Mouse (Mus musculus) intestine, embryonic 14.5 days (tissue): Measurements from ENCODE around the gene Gusb. TPM values are rescaled to one million over a fixed set of nuclear protein-coding genes. Genes with fewer than 3 reads are reported as not detected.

Experiments used
- ATAC-seq: fragments of 200-750 bp; cut with Nextera tagmentation; replicated peaks from 2 replicates; pipeline ENCODE4 v1.8.0; 2017; ENCODE audit warnings: low read depth, moderate number of reproducible peaks, moderate TSS enrichment, moderate library complexity; ENCODE audit not compliant: low FRiP score, low TSS enrichment
- DNase-seq: peaks from one replicate; pipeline ENCODE4 v3.0.0-alpha.2; 2018; ENCODE audit warnings: low spot score
- H3K27ac ChIP-seq: fragments of 300-500 bp; sonication (generic); 2 replicates; pipeline ENCODE4 v1.5.1; 2014; ENCODE audit warnings: low read depth, mild to moderate bottlenecking, control low read depth
- H3K27me3 ChIP-seq: fragments of 300-500 bp; sonication (generic); replicated peaks from 2 replicates; pipeline ENCODE4 v1.6.1; 2014; ENCODE audit warnings: low read length, control low read depth; ENCODE audit not compliant: control insufficient read depth, insufficient read depth
- H3K36me3 ChIP-seq: fragments of 300-500 bp; sonication (generic); 2 replicates; pipeline ENCODE4 v1.6.1; 2014; ENCODE audit warnings: low read length, control low read depth; ENCODE audit not compliant: control insufficient read depth, insufficient read depth
- H3K4me1 ChIP-seq: fragments of 300-500 bp; sonication (generic); replicated peaks from 2 replicates; pipeline ENCODE4 v1.6.1; 2014; ENCODE audit warnings: low read length, control low read depth, mixed read lengths; ENCODE audit not compliant: control insufficient read depth, insufficient read depth
- H3K4me2 ChIP-seq: fragments of 300-500 bp; sonication (generic); 2 replicates; pipeline ENCODE4 v1.6.1; 2014; ENCODE audit warnings: low read length
- H3K4me3 ChIP-seq: fragments of 300-500 bp; sonication (generic); 2 replicates; pipeline ENCODE4 v1.5.1; 2014; ENCODE audit warnings: low read depth, low read length, control low read depth, mixed read lengths
- H3K9ac ChIP-seq: fragments of 300-500 bp; sonication (generic); 2 replicates; pipeline ENCODE4 v1.6.1; 2014; ENCODE audit warnings: mild to moderate bottlenecking, low read length
- H3K9me3 ChIP-seq: fragments of 300-500 bp; sonication (generic); 2 replicates; pipeline ENCODE4 v1.6.1; 2016; ENCODE audit warnings: low read length, control low read depth; ENCODE audit not compliant: control insufficient read depth
- WGBS: fragments of 180-500 bp; shearing (Covaris S2); extraction: QIAGEN DNeasy Blood & Tissue Kit; methylation state at CpG from one replicate; pipeline ENCODE4 v1.1.7; 2014; 5-methylcytosine and 5-hydroxymethylcytosine counted together
- polyA plus RNA-seq: library from polyadenylated mRNA; unstranded; fragments of >200 nt; fragmentation: Nextera tagmentation; extraction: Ambion mirVana; gene quantifications from 2 replicates; pipeline ENCODE4 v1.2.1, GENCODE M21; 2014

The Gusb gene
- polyA plus RNA-seq, 1 experiment from 2014 or later = 94.9 TPM

GRCm38 (mm10) chr5:129974866-129975311, 28.0 kb downstream of the Gusb start:
- no peaks in the 10 kb centered on the region for H3K27me3 ChIP-seq
- H3K9ac ChIP-seq = no peak overlapping the region
- H3K9me3 ChIP-seq = no peaks in the 10 kb centered on the region
- no peaks in the 10 kb centered on the region for H3K4me1 ChIP-seq
- ATAC-seq (no peak), DNase-seq (no peak)
- H3K4me2 ChIP-seq = no peak overlapping the region
- no peak overlapping the region for H3K27ac ChIP-seq
- WGBS = 83% methylated on average over 4 of the region's 4 CpGs
- peaks cover 14% of the 10 kb centered on the region; the same call in 1 of the 2 replicates for H3K36me3 ChIP-seq
- H3K4me3 ChIP-seq = no peak overlapping the region

GRCm38 (mm10) chr5:129974354-129974753, 28.5 kb downstream of the Gusb start:
- no peak for DNase-seq
- 91% methylated on average over 4 of the region's 4 CpGs for WGBS
- Histone ChIP-seq H3K4me2 (no peak overlapping the region), H3K36me3 (peaks cover 14% of the 10 kb centered on the region; the same call in 1 of the 2 replicates), H3K4me3 (no peak overlapping the region), H3K27me3 (no peaks in the 10 kb centered on the region), H3K27ac (no peak overlapping the region), H3K9ac (no peak overlapping the region), H3K4me1 (no peaks in the 10 kb centered on the region), H3K9me3 (no peaks in the 10 kb centered on the region)
- no peak for ATAC-seq

DNA sequence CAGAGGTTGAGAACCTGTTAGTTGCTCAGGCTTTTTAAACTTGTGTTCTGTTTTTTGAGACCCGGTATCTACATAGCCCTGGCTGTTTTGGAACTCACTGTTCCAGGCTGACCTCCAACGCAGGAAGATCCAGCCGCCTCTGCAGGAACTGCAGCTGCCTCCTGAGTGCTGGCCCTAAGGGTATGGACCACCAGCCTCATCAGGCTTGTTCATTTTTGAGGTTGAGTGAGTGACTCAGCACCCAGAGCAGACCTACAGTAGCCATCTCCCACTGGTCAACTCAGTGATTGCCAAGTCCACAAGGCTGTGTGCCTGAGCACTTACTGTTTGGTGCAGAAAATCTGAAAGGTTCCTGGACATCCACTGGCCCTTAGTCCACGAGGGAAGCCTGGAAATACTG, 31.4 kb downstream of the Gusb start:
- ATAC-seq (no peak), DNase-seq (no peak)
- no peaks in the 10 kb centered on the region for H3K27me3 ChIP-seq
- H3K9ac ChIP-seq = no peak overlapping the region
- H3K36me3 ChIP-seq = peaks cover 10% of the 10 kb centered on the region; the same call in 1 of the 2 replicates
- WGBS = 84% methylated on average over 4 of the region's 4 CpGs
- no peak overlapping the region for H3K4me2 ChIP-seq
- H3K27ac ChIP-seq = no peak overlapping the region
- no peaks in the 10 kb centered on the region for H3K9me3 ChIP-seq
- H3K4me1 ChIP-seq = no peaks in the 10 kb centered on the region
- no peak overlapping the region for H3K4me3 ChIP-seq

GRCm38 (mm10) chr5:129968417-129968816, 34.4 kb downstream of the Gusb start:
- 83% methylated on average over 7 of the region's 7 CpGs for WGBS
- Histone ChIP-seq H3K9ac (no peak overlapping the region), H3K4me3 (no peak overlapping the region), H3K4me1 (no peaks in the 10 kb centered on the region), H3K27ac (no peak overlapping the region), H3K9me3 (no peaks in the 10 kb centered on the region), H3K4me2 (no peak overlapping the region), H3K27me3 (no peaks in the 10 kb centered on the region), H3K36me3 (no peaks in the 10 kb centered on the region)
- DNase-seq (no peak), ATAC-seq (no peak)

DNA sequence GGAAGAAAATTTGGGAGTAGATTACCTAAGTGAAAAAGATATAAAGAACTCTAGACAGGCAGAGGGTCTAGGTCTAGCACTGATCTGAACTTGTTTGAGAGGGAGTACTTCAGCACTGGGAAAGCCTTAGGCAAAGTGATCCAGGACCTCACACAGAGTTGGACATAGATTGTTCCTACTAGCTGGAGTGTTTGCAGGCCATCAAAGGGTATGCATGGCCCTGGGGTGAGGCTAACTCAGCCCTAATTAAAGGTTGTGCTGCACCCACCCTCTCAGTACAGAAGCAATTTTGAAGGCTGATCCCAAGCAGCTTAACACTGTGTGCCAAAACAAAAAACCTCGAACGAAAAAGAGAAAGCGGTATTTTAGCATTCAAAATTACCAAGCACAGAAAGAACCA, 36.4 kb downstream of the Gusb start:
- no peaks in the 10 kb centered on the region for H3K4me1 ChIP-seq
- DNase-seq (no peak), ATAC-seq (no peak)
- no peak overlapping the region for H3K27ac ChIP-seq
- no peak overlapping the region for H3K9ac ChIP-seq
- no peaks in the 10 kb centered on the region for H3K27me3 ChIP-seq
- WGBS = 91% methylated on average over 3 of the region's 3 CpGs
- H3K9me3 ChIP-seq = no peaks in the 10 kb centered on the region
- no peak overlapping the region for H3K4me2 ChIP-seq
- H3K36me3 ChIP-seq = no peaks in the 10 kb centered on the region
- no peak overlapping the region for H3K4me3 ChIP-seq

GRCm38 (mm10) chr5:129963224-129963623, 39.6 kb downstream of the Gusb start:
- no peaks in the 10 kb centered on the region for H3K4me1 ChIP-seq
- ATAC-seq = no peak

DNA sequence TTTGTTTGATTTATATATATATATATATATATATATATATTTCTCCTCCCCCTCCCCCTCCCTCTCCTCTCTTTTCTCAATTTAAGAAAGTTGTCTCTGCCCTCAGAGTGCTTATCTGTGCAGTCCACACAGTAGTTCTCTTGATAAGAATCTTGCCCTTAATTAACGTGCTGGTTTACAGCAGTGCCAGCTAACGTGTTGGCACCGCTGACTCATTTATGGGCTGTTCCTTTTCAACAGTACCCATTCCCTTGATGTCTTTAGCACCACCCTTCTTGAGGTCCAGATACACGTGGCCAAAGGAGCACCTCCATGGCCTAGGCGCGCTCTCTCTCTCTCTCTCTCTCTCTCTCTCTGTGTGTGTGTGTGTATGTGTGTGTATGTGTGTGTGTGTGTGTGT, 47.1 kb downstream of the Gusb start:
- WGBS = 83% methylated on average over 6 of the region's 6 CpGs
- no peaks in the 10 kb centered on the region for H3K36me3 ChIP-seq
- no peak overlapping the region for H3K9ac ChIP-seq
- DNase-seq = no peak
- no peaks in the 10 kb centered on the region for H3K9me3 ChIP-seq
- no peaks in the 10 kb centered on the region for H3K4me1 ChIP-seq
- H3K27me3 ChIP-seq = no peaks in the 10 kb centered on the region
- no peak for ATAC-seq
- H3K4me2 ChIP-seq = no peak overlapping the region
- H3K4me3 ChIP-seq = no peak overlapping the region
- no peak overlapping the region for H3K27ac ChIP-seq

More at GRCm38 (mm10) chr5:129963224-129963623, 39.6 kb downstream of the Gusb start:
- no peak overlapping the region for H3K4me2 ChIP-seq
- no peak for DNase-seq
- H3K36me3 ChIP-seq = no peaks in the 10 kb centered on the region
- no peaks in the 10 kb centered on the region for H3K9me3 ChIP-seq
- no peak overlapping the region for H3K27ac ChIP-seq
- H3K27me3 ChIP-seq = no peaks in the 10 kb centered on the region
- H3K4me3 ChIP-seq = no peak overlapping the region
- WGBS = 87% methylated on average over 4 of the region's 4 CpGs
- no peak overlapping the region for H3K9ac ChIP-seq

- no peak for ATAC-seq
- WGBS = 81% methylated on average over 5 of the region's 5 CpGs
- DNase-seq = no peak
- Histone ChIP-seq H3K27ac (no peak overlapping the region), H3K4me2 (no peak overlapping the region), H3K4me3 (no peak overlapping the region), H3K36me3 (no peaks in the 10 kb centered on the region), H3K9me3 (no peaks in the 10 kb centered on the region), H3K27me3 (no peaks in the 10 kb centered on the region), H3K4me1 (no peaks in the 10 kb centered on the region), H3K9ac (no peak overlapping the region)
Measured at GRCm38 (mm10) chr5:129954473-129955254, 48.2 kb downstream of the Gusb start.

GRCm38 (mm10) chr5:129952143-129952542, 50.7 kb downstream of the Gusb start:
- Histone ChIP-seq H3K27ac (no peak overlapping the region), H3K9ac (no peak overlapping the region), H3K4me2 (no peak overlapping the region), H3K4me3 (no peak overlapping the region), H3K9me3 (no peaks in the 10 kb centered on the region), H3K27me3 (no peaks in the 10 kb centered on the region), H3K4me1 (no peaks in the 10 kb centered on the region), H3K36me3 (0 out of 2 replicates have a peak, but pooled peaks cover 2% of the 10 kb centered on the region)
- ATAC-seq (no peak), DNase-seq (no peak)
- WGBS = 93% methylated on average over 4 of the region's 4 CpGs
